Mouse (Mus musculus): Measurements from ENCODE around the gene Farsb.

The Farsb gene

GRCm38 (mm10) chr1:78483430-78483829 lies 5.3 kb downstream of the Farsb start:
- DNase-seq = no peak

DNA sequence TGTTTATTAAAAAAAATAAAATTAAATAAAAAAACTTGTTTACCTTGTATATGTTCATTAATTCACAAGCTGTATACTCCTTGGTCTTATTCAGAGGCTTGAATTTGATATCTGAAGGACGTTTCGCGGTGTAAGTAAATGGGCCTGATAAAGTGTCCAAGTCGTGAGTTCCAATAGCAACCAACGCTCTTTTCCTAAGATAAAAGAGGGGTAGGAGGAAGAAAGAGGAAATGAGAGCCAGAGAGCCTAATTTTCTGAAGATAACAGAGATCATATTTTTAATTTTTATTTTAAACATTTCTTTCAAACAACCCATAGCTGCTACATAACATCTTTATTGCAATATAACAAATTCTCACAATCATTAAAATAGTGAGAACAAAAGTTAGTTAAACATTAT lies 16.3 kb downstream of the Farsb start:
- DNase-seq = no peak

GRCm38 (mm10) chr1:78454659-78455058 lies 34.0 kb downstream of the Farsb start:
- peak; percentile 45 for DNase-seq

GRCm38 (mm10) chr1:78453886-78454285 lies 34.8 kb downstream of the Farsb start:
- DNase-seq = no peak

GRCm38 (mm10) chr1:78452544-78452943 lies 36.2 kb downstream of the Farsb start:
- no peak for DNase-seq

DNA sequence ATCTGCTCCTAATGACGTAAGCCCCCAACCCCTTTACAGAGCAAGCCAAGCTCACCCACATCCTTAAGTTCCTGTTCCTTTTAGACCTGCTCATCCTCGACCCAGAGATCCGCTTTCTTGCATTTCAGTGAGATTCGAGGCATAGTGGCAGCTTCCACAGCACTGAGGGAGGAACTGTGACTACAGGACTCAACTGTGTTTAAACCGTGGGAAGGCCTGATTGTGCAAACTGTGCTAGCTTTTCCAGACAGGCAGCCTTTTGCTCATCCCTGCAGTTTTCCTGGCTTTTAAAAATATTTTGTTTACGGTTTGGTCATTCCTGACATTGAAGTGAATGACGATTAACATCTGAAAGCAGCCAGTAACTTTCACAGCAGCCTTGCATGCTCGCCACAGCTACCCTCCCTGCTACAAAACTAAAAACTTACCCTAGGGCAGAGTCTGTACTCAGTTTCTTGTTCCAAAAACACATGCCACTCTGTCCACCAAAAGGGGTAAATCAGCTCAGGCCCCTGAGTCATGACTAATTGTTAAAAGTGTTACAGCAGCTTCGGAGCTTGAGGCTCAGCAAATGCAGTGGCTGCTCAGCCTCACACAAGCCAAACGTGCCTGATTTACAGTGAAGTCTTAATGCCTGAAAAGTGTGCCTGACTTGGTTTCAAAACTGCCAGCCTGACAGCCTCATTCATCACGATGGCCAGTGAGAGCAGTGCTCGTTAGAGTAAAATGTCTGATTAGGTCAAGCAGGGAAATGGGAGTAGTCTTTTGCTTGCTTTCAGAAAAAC lies 37.4 kb downstream of the Farsb start:
- DNase-seq = peak; percentile 3

GRCm38 (mm10) chr1:78448091-78448490 lies 40.6 kb downstream of the Farsb start:
- no peak for DNase-seq

DNA sequence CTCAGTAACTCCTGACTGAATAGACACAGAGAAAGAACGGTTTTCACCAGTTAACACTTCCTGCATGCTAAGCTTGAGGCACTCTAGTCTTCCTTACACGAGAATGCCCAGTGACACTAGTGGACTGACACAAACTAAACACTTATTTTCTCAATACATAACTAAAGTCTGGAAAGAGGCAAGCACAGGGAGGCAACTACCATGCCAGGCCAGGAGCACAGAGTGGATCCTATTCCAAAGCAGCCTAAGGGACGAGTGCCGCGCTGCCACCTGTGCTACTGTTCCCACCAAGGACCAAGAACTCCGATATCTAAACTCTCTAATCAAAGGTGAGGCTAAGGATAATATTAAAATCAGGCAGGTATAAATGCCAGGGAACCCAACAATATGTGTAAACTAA lies 42.0 kb downstream of the Farsb start:
- DNase-seq = no peak

GRCm38 (mm10) chr1:78446232-78446631 lies 42.5 kb downstream of the Farsb start:
- no peak for DNase-seq

GRCm38 (mm10) chr1:78443056-78443455 lies 45.6 kb downstream of the Farsb start:
- no peak for DNase-seq

DNA sequence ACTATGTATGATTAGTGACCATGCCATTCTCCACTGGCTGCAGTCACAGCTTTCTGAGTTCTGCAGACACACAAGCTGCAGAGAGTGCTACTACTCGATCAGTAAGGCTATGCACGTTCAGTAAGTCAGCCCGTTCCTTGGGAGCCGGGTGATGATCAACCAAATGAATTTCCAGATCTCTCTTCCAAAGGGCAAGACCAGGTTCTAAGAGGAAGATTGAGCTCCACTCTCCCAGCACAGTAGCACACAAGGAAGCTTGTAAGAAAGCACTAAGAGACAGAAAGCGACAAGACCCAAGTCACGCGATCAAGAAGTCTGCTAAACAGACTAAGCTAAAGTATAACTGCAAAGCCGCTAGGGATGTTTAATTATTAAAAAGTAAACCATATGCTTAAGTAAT lies 48.0 kb downstream of the Farsb start:
- no peak for DNase-seq

DNA sequence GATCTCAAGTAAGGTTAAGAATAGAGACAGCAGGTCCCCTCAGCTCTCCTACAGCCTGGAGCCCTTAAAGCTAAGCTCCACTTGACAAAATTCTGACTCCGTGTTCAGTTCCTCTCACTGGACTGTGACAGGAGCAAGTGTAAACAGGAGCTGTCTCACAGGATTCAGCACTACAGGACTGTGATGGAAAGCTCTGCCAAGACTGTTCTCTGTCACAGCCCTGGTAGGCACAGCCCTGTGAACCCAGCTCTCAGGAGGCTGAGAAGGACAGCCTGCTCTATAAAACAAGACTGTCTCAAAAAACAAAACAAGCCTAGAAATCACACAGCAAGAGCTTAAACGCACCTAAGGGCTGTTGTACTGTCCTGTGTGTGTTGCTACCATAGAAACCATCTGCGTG lies 51.5 kb downstream of the Farsb start:
- no peak for DNase-seq

DNA sequence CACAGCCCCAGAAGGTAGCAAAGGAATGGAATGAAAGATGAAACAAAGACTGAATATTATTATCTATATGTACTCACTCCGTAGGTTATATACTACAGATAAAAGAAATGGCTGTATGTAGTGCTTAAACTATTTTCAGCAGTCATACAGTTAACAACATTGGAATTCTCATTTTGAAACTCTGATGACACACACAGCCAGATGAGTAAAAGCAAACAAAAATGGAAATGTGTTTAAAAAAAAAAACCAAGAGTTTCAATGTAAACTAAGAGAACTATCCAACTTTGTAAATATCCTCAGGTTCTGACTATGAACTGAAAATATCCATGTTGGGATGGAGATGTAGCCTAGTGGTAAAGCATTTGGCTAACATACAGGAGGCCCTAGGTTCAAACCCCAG lies 52.3 kb downstream of the Farsb start:
- no peak for DNase-seq

GRCm38 (mm10) chr1:78435967-78436366 lies 52.7 kb downstream of the Farsb start:
- DNase-seq = no peak

GRCm38 (mm10) chr1:78433472-78433871 lies 55.2 kb downstream of the Farsb start:
- no peak for DNase-seq

- DNase-seq = no peak
These were observed 59.8 kb downstream of the Farsb start for GRCm38 (mm10) chr1:78428851-78429250.

GRCm38 (mm10) chr1:78426841-78427240 lies 61.9 kb downstream of the Farsb start:
- DNase-seq = no peak

- DNase-seq = no peak
These were observed 62.6 kb downstream of the Farsb start for GRCm38 (mm10) chr1:78425793-78426700.

DNA sequence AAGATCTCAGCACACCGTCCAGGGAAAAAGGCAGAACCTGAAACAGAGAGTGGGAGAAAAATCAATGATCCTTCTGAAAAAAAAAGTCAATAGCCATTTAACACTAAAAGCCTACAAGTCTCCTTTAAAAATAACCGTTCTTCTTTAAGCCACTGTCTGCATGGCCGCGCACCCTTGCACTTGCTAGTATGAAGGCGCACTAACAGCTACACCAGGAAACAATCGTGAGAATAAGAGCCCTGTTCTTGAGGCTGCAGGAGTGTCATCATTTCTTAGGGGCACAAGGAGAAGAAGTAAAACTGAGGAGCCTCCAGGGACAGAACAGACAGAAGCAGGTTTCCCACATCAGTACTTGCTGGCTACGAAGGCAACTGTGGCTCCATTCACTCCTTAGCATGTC lies 63.4 kb downstream of the Farsb start:
- no peak for DNase-seq

- DNase-seq = no peak
These were observed 63.8 kb downstream of the Farsb start for GRCm38 (mm10) chr1:78424848-78425247.

DNA sequence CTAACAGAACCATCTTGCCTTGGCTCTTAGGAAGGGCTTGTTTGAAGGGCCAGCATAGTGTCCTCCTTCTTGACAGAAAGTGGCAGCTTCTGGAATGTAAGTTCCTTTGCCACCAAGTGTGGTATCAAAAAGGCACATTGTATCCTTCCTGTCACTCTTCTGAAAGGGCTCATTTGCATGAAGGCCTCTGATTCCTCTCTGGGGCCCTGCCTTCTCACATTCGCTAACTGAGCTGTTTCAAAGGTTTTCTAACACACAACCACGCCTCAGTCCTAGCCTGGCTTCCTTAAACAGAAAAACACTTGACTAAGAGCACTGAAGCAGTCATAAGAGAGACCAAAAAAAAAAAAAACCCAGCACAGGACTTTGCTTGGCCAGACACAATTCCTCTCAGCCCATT lies 66.1 kb downstream of the Farsb start:
- no peak for DNase-seq

GRCm38 (mm10) chr1:78421749-78422148 lies 66.9 kb downstream of the Farsb start:
- DNase-seq = no peak

DNA sequence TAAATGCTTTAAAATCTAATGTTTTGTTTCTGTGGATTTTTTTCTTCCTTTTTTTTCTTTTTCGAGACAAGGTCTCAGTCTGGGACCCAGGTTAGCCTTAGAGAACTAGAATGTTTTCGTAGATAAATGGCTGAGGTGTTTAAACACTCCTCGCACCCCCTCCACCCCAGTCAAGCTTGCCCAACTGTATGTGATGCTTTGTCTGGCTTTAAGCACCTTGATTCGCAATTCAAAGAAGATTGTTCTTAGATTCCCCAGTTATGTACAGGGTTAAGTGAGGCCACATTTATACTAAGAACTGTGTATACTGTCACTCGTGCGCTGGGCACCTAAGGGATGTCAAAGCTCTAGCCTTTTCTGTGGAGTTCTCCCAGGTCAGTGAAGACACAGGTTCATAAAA lies 68.4 kb downstream of the Farsb start:
- no peak for DNase-seq

DNA sequence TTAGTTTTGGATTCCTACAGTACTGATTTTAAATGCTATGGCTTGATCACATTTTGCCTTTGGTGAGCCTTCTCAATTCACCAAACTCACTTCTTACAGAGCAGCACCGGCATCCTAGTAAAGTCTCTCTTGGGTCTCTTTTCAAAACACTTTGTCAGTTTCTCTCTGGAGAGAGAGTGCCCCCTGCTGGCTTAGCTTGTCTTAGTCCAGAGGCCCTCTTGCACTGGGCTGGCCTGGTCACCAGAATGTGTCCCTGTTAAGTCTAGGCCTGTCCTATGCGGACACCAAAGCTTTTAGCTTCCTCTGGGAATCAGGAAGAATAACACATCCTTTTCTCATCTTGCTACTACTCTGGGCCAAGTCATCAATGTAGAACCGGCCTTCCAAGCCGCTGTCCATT lies 69.1 kb downstream of the Farsb start:
- peak; percentile 92 for DNase-seq

Measured in lung, postnatal 14 days (tissue).